Mouse (Mus musculus): ENCODE data around the gene Prkab1.

The Prkab1 gene

GRCm38 (mm10) chr5:116017391-116017790 lies 6.9 kb downstream of the Prkab1 start:
- no peak for DNase-seq

GRCm38 (mm10) chr5:116016542-116016941 lies 7.8 kb downstream of the Prkab1 start:
- DNase-seq, result no peak

GRCm38 (mm10) chr5:116014237-116014636 lies 10.1 kb downstream of the Prkab1 start:
- no peak for DNase-seq

- no peak for DNase-seq
Observed at GRCm38 (mm10) chr5:116013821-116014220, 10.5 kb downstream of the Prkab1 start.

GRCm38 (mm10) chr5:116012503-116012902 lies 11.8 kb downstream of the Prkab1 start:
- no peak for DNase-seq

- DNase-seq, result no peak
Observed at GRCm38 (mm10) chr5:116011700-116012099, 12.6 kb downstream of the Prkab1 start.

GRCm38 (mm10) chr5:116009884-116010627 lies 14.3 kb downstream of the Prkab1 start:
- DNase-seq, result no peak

GRCm38 (mm10) chr5:116009091-116009851 lies 15.0 kb downstream of the Prkab1 start:
- DNase-seq, result no peak

- DNase-seq, result no peak
Observed at GRCm38 (mm10) chr5:116007723-116008122, 16.6 kb downstream of the Prkab1 start.

- no peak for DNase-seq
Observed at GRCm38 (mm10) chr5:116006324-116007099, 17.8 kb downstream of the Prkab1 start.

- no peak for DNase-seq
Observed at GRCm38 (mm10) chr5:116004271-116004670, 20.0 kb downstream of the Prkab1 start.

GRCm38 (mm10) chr5:116003825-116004224 lies 20.5 kb downstream of the Prkab1 start:
- DNase-seq, result no peak

- DNase-seq, result no peak
Observed at GRCm38 (mm10) chr5:116003154-116003553, 21.2 kb downstream of the Prkab1 start.

GRCm38 (mm10) chr5:115997376-115997775 lies 26.9 kb downstream of the Prkab1 start:
- no peak for DNase-seq

- no peak for DNase-seq
Observed at GRCm38 (mm10) chr5:115994101-115994500, 30.2 kb downstream of the Prkab1 start.

- no peak for DNase-seq
Observed at GRCm38 (mm10) chr5:115991717-115992116, 32.6 kb downstream of the Prkab1 start.

- no peak for DNase-seq
Observed at GRCm38 (mm10) chr5:115987284-115987683, 37.0 kb downstream of the Prkab1 start.

GRCm38 (mm10) chr5:115985101-115985500 lies 39.2 kb downstream of the Prkab1 start:
- DNase-seq, result no peak

- no peak for DNase-seq
Observed at GRCm38 (mm10) chr5:115984392-115984791, 39.9 kb downstream of the Prkab1 start.

- DNase-seq, result no peak
Observed at GRCm38 (mm10) chr5:115982671-115983373, 41.5 kb downstream of the Prkab1 start.

GRCm38 (mm10) chr5:115980537-115980936 lies 43.8 kb downstream of the Prkab1 start:
- no peak for DNase-seq

GRCm38 (mm10) chr5:115979134-115979696 lies 45.1 kb downstream of the Prkab1 start:
- DNase-seq, result no peak
